ENCODE assay signal across 22 mouse cellular contexts in genomic region chr5:43692489-43692888, GRCm38 (mm10). TPM values are rescaled to one million over a fixed set of nuclear protein-coding genes. Genes with fewer than 3 reads are reported as not detected.
DNase-seq lines count a peak whose midpoint lies in the region; ATAC-seq and TF ChIP-seq lines count a peak whose summit lies in the region.
"Had no signal": no experiment of that assay in that cellular context is flagged by ENCODE, and none has a peak within 500 bp of the region (broad histone marks: within the 10 kb centered on the region; RNA-seq: fewer than 3 reads in every experiment).

No protein-coding gene starts in this region.

- DNase-seq in frontal cortex, postnatal 14 days (ENCODE audit: low spot score in 2 of 2): no peak
- peak; percentile 8 to 10 for DNase-seq in urinary bladder, postnatal 36 days (ENCODE audit: low spot score in 2 of 2)
- DNase-seq in urinary bladder, adult 2 months (ENCODE audit: low spot score): no peak
- no peak for DNase-seq in liver, postnatal 0 days
- no peak for DNase-seq in forebrain, embryonic 11.5 days (ENCODE audit: low spot score)
- DNase-seq: B cell, adult 2 months; cerebellum, adult 2 months; cerebellum, postnatal 36 days; gastrocnemius, postnatal 36 days; kidney, adult 9 months; lung, postnatal 10 days; midbrain, embryonic 14.5 days; thymus, postnatal 36 days had no signal

- peaks cover 3% of the 10 kb centered on the region; the same call in 1 of the 2 replicates for H3K4me1 ChIP-seq in embryonic fibroblast, embryonic 13.5 days (ENCODE audit: control insufficient read depth, insufficient read depth, low read length)
- no peaks in the 10 kb centered on the region for H3K4me1 ChIP-seq in liver, postnatal 0 days (ENCODE audit: insufficient read depth)
- no peaks in the 10 kb centered on the region for H3K4me1 ChIP-seq in forebrain, embryonic 11.5 days (replicated peaks; ENCODE audit: control insufficient read depth, insufficient read depth, low read length)
- H3K4me1 ChIP-seq: heart, embryonic 10.5 days; hindbrain, embryonic 12.5 days; limb, embryonic 13.5 days; liver, embryonic 15.5 days; neural tube, embryonic 15.5 days had no signal

- no peak for TF ChIP-seq CTCF in embryonic fibroblast, embryonic 13.5 days (IDR thresholded peaks at IDR 0.05; ENCODE audit: borderline replicate concordance, insufficient read depth, low read length)
- no peak for TF ChIP-seq CTCF in liver, postnatal 0 days (IDR thresholded peaks at IDR 0.05; ENCODE audit: low read depth)

- 0 out of 2 replicates have a peak, but pooled peaks have one; percentile 27 for ATAC-seq in frontal cortex, adult (ENCODE audit: low TSS enrichment)
- ATAC-seq in liver, postnatal 0 days: no peak
- no peak for ATAC-seq in forebrain, embryonic 11.5 days (replicated peaks; ENCODE audit: low FRiP score)
- ATAC-seq: forebrain, embryonic 14.5 days; inflammation-experienced regulatory T-cells, adult 6 months had no signal

- no peak overlapping the region for H3K4me3 ChIP-seq in embryonic fibroblast, embryonic 13.5 days (ENCODE audit: insufficient read depth, low read length)
- H3K4me3 ChIP-seq in liver, postnatal 0 days (ENCODE audit: low read depth, low read length): no peak overlapping the region
- no peak overlapping the region for H3K4me3 ChIP-seq in forebrain, embryonic 11.5 days (ENCODE audit: low read depth, low read length)
- H3K4me3 ChIP-seq: heart, embryonic 10.5 days; hindbrain, embryonic 12.5 days; limb, embryonic 13.5 days; liver, embryonic 15.5 days; neural tube, embryonic 15.5 days had no signal

- H3K9me3 ChIP-seq in liver, postnatal 0 days (ENCODE audit: low read length): no peaks in the 10 kb centered on the region
- no peaks in the 10 kb centered on the region for H3K9me3 ChIP-seq in forebrain, embryonic 11.5 days (ENCODE audit: control insufficient read depth, low read length)
- H3K9me3 ChIP-seq: heart, embryonic 10.5 days; hindbrain, embryonic 12.5 days; limb, embryonic 13.5 days; liver, embryonic 15.5 days; neural tube, embryonic 15.5 days had no signal

- TF ChIP-seq EP300 in liver, postnatal 0 days (IDR thresholded peaks at IDR 0.05; ENCODE audit: low read depth): no peak

- H3K9ac ChIP-seq in liver, postnatal 0 days (replicated peaks): no peak overlapping the region
- no peak overlapping the region for H3K9ac ChIP-seq in forebrain, embryonic 11.5 days (ENCODE audit: low read length)
- H3K9ac ChIP-seq: hindbrain, embryonic 12.5 days; limb, embryonic 13.5 days; liver, embryonic 15.5 days; neural tube, embryonic 15.5 days had no signal

- no peak for TF ChIP-seq POLR2A in embryonic fibroblast, embryonic 13.5 days (IDR thresholded peaks at IDR 0.05; ENCODE audit: low read depth, low read length)

- no peak overlapping the region for H3K4me2 ChIP-seq in liver, postnatal 0 days (ENCODE audit: low read depth, low read length)
- no peak overlapping the region for H3K4me2 ChIP-seq in forebrain, embryonic 11.5 days (ENCODE audit: low read depth, low read length, severe bottlenecking)
- H3K4me2 ChIP-seq: hindbrain, embryonic 12.5 days; limb, embryonic 13.5 days; liver, embryonic 15.5 days; neural tube, embryonic 15.5 days had no signal

- WGBS in liver, postnatal 0 days (ENCODE audit: insufficient replicate concordance): 69% methylated on average over 4 of the region's 4 CpGs
- 87% methylated on average over 4 of the region's 4 CpGs for WGBS in forebrain, embryonic 11.5 days

- peak overlapping the region; percentile 96 for H3K27ac ChIP-seq in embryonic fibroblast, embryonic 13.5 days (ENCODE audit: insufficient read depth, low read length)
- no peak overlapping the region for H3K27ac ChIP-seq in liver, postnatal 0 days (ENCODE audit: low read depth)
- no peak overlapping the region for H3K27ac ChIP-seq in forebrain, embryonic 11.5 days (ENCODE audit: low read depth, low read length)
- H3K27ac ChIP-seq: heart, embryonic 10.5 days; hindbrain, embryonic 12.5 days; limb, embryonic 13.5 days; liver, embryonic 15.5 days; neural tube, embryonic 15.5 days had no signal

- H3K36me3 ChIP-seq in liver, postnatal 0 days (replicated peaks; ENCODE audit: insufficient read depth, low read length): no peaks in the 10 kb centered on the region; the same call in 1 of the 2 replicates
- peaks cover 4% of the 10 kb centered on the region; the same call in 1 of the 2 replicates for H3K36me3 ChIP-seq in forebrain, embryonic 11.5 days (ENCODE audit: control insufficient read depth, insufficient read depth, low read length)
- H3K36me3 ChIP-seq: liver, embryonic 15.5 days had no signal

- no peaks in the 10 kb centered on the region for H3K27me3 ChIP-seq in liver, postnatal 0 days (ENCODE audit: insufficient read depth, low read length)
- H3K27me3 ChIP-seq in forebrain, embryonic 11.5 days (ENCODE audit: control insufficient read depth, insufficient read depth, low read length): no peaks in the 10 kb centered on the region
- H3K27me3 ChIP-seq: hindbrain, embryonic 12.5 days; limb, embryonic 13.5 days; liver, embryonic 15.5 days; neural tube, embryonic 15.5 days had no signal

RNA-seq across cellular contexts. Expression of gene Cc2d2a, which starts 30.3 kb away (rescaled TPM):
- 15.4 and 16.0 TPM in 2 replicates for polyA plus RNA-seq in urinary bladder, adult 2 months (2012; rRNA removed)
- polyA plus RNA-seq in embryonic fibroblast, embryonic 13.5 days (2011; ENCODE audit: insufficient read length, low read depth, missing spikeins): 13.3 and 16.2 TPM in 2 replicates
- polyA plus RNA-seq in liver, postnatal 0 days (2015; fragmentation: Nextera tagmentation; extraction: Ambion mirVana): 0.82 and 1.00 TPM in 2 replicates
- polyA plus RNA-seq in forebrain, embryonic 11.5 days (2014; fragmentation: Nextera tagmentation; extraction: Ambion mirVana): 8.1 and 9.2 TPM in 2 replicates

Comparison
In these comparisons a context has a peak if more than half of its experiments do, and no peak if none do; other contexts are left out.
1. DNase-seq: peak in urinary bladder, postnatal 36 days (2 of 2); none in frontal cortex, postnatal 14 days (0 of 2), urinary bladder, adult 2 months (single experiment), liver, postnatal 0 days (single experiment) and forebrain, embryonic 11.5 days (single experiment).